8 mouse cellular contexts compared by ENCODE assay signal in genomic region chr8:105930602-105931001, GRCm38 (mm10). TPM values are rescaled to one million over a fixed set of nuclear protein-coding genes. Genes with fewer than 3 reads are reported as not detected.
A peak's percentile ranks its signal among the peaks of the same experiment; 100 is the strongest.
DNase-seq lines count a peak whose midpoint lies in the region; ATAC-seq and TF ChIP-seq lines count a peak whose summit lies in the region.

No protein-coding gene starts in this region.

- H3K27ac ChIP-seq in heart, embryonic 15.5 days, result peak overlapping the region; percentile 15; the same call in 1 of the 2 replicates
- H3K27ac ChIP-seq in kidney, postnatal 0 days, result no peak overlapping the region
- H3K27ac ChIP-seq in liver, embryonic 13.5 days, result no peak overlapping the region
- H3K27ac ChIP-seq in neural tube, embryonic 11.5 days (ENCODE audit: low read depth, low read length), result peak overlapping the region; percentile 42; the same call in 1 of the 2 replicates
- no peak overlapping the region for H3K27ac ChIP-seq in stomach, embryonic 16.5 days (ENCODE audit: low read length)

- H3K4me3 ChIP-seq in heart, embryonic 15.5 days, result no peak overlapping the region
- no peak overlapping the region for H3K4me3 ChIP-seq in kidney, postnatal 0 days (replicated peaks; ENCODE audit: low read depth, low read length)
- no peak overlapping the region for H3K4me3 ChIP-seq in liver, embryonic 13.5 days (replicated peaks)
- H3K4me3 ChIP-seq in neural tube, embryonic 11.5 days (ENCODE audit: low read depth, low read length), result no peak overlapping the region
- no peak overlapping the region for H3K4me3 ChIP-seq in stomach, embryonic 16.5 days (replicated peaks; ENCODE audit: low read length)

- peak; percentile 94 for TF ChIP-seq CTCF in kidney, postnatal 0 days (IDR thresholded peaks at IDR 0.05; ENCODE audit: low read depth)

- H3K4me2 ChIP-seq in heart, embryonic 15.5 days, result no peak overlapping the region
- no peak overlapping the region for H3K4me2 ChIP-seq in kidney, postnatal 0 days (ENCODE audit: low read length)
- H3K4me2 ChIP-seq in liver, embryonic 13.5 days, result no peak overlapping the region
- no peak overlapping the region for H3K4me2 ChIP-seq in neural tube, embryonic 11.5 days (ENCODE audit: low read depth)
- H3K4me2 ChIP-seq in stomach, embryonic 16.5 days (ENCODE audit: low read depth, low read length), result no peak overlapping the region

- no peaks in the 10 kb centered on the region for H3K9me3 ChIP-seq in heart, embryonic 15.5 days (replicated peaks)
- no peaks in the 10 kb centered on the region for H3K9me3 ChIP-seq in kidney, postnatal 0 days (replicated peaks; ENCODE audit: low read length)
- H3K9me3 ChIP-seq in liver, embryonic 13.5 days (replicated peaks), result no peaks in the 10 kb centered on the region
- no peaks in the 10 kb centered on the region for H3K9me3 ChIP-seq in neural tube, embryonic 11.5 days (ENCODE audit: control insufficient read depth, low read length)
- H3K9me3 ChIP-seq in stomach, embryonic 16.5 days (replicated peaks; ENCODE audit: control insufficient read depth, low read length), result no peaks in the 10 kb centered on the region

- no peaks in the 10 kb centered on the region for H3K27me3 ChIP-seq in heart, embryonic 15.5 days
- no peaks in the 10 kb centered on the region for H3K27me3 ChIP-seq in kidney, postnatal 0 days (ENCODE audit: insufficient read depth, low read length)
- no peaks in the 10 kb centered on the region for H3K27me3 ChIP-seq in liver, embryonic 13.5 days
- H3K27me3 ChIP-seq in neural tube, embryonic 11.5 days (ENCODE audit: control insufficient read depth, insufficient read depth, low read length), result no peaks in the 10 kb centered on the region
- no peaks in the 10 kb centered on the region for H3K27me3 ChIP-seq in stomach, embryonic 16.5 days (ENCODE audit: control insufficient read depth, insufficient read depth, low read length)

- 0 out of 2 replicates have a peak overlapping the region, but pooled peaks have one; percentile 2 for H3K9ac ChIP-seq in heart, embryonic 15.5 days
- H3K9ac ChIP-seq in kidney, postnatal 0 days (ENCODE audit: low read depth, low read length), result no peak overlapping the region
- no peak overlapping the region for H3K9ac ChIP-seq in liver, embryonic 13.5 days
- peak overlapping the region; percentile 57 for H3K9ac ChIP-seq in neural tube, embryonic 11.5 days (ENCODE audit: low read length)
- 0 out of 2 replicates have a peak overlapping the region, but pooled peaks have one; percentile 4 for H3K9ac ChIP-seq in stomach, embryonic 16.5 days (ENCODE audit: low read length)

- peak; percentile 86 to 92 for DNase-seq in CD8-positive naive resting alpha-beta T cell, adult 2 months (ENCODE audit: low read depth in 2 of 2, low spot score in 2 of 2)
- peak; percentile 58 for DNase-seq in c-Kit-negative CD71-positive TER-119-positive erythroid progenitor cells, embryonic 14.5 days (ENCODE audit: low read depth, low spot score)
- peak; percentile 84 for DNase-seq in kidney, postnatal 0 days (ENCODE audit: low spot score)
- peak; percentile 72 for DNase-seq in liver, embryonic 13.5 days
- DNase-seq in neural tube, embryonic 11.5 days (ENCODE audit: low spot score), result peak; percentile 85

- ATAC-seq in erythroid progenitor cell, adult 5-6 weeks (replicated peaks; ENCODE audit: low FRiP score, poor library complexity, severe bottlenecking), result peak; percentile 73
- no peak for ATAC-seq in heart, embryonic 15.5 days (replicated peaks; ENCODE audit: insufficient number of reproducible peaks, insufficient read depth, low FRiP score, low read depth)
- ATAC-seq in kidney, postnatal 0 days (replicated peaks; ENCODE audit: low FRiP score, low read depth), result peak; percentile 45
- ATAC-seq in liver, embryonic 13.5 days (ENCODE audit: low read depth), result peak; percentile 39; the same call in 1 of the 2 replicates
- ATAC-seq in neural tube, embryonic 11.5 days (ENCODE audit: insufficient read depth, low FRiP score, low TSS enrichment), result peak; percentile 35
- peak; percentile 29; the same call in 1 of the 2 replicates for ATAC-seq in stomach, embryonic 16.5 days (ENCODE audit: insufficient read depth, low FRiP score)

- H3K36me3 ChIP-seq in heart, embryonic 15.5 days, result 0 out of 2 replicates have a peak, but pooled peaks cover 10% of the 10 kb centered on the region
- peaks cover 22% of the 10 kb centered on the region for H3K36me3 ChIP-seq in kidney, postnatal 0 days (ENCODE audit: insufficient read depth, low read length)
- peaks cover 19% of the 10 kb centered on the region for H3K36me3 ChIP-seq in liver, embryonic 13.5 days
- H3K36me3 ChIP-seq in neural tube, embryonic 11.5 days (ENCODE audit: control insufficient read depth, insufficient read depth, low read length), result no peaks in the 10 kb centered on the region
- H3K36me3 ChIP-seq in stomach, embryonic 16.5 days (ENCODE audit: control insufficient read depth, insufficient read depth, low read length), result no peaks in the 10 kb centered on the region

- 0 out of 2 replicates have a peak, but pooled peaks cover 3% of the 10 kb centered on the region for H3K4me1 ChIP-seq in heart, embryonic 15.5 days (replicated peaks)
- H3K4me1 ChIP-seq in kidney, postnatal 0 days (replicated peaks; ENCODE audit: insufficient read depth, low read length), result no peaks in the 10 kb centered on the region
- H3K4me1 ChIP-seq in liver, embryonic 13.5 days (replicated peaks), result peaks cover 15% of the 10 kb centered on the region
- H3K4me1 ChIP-seq in neural tube, embryonic 11.5 days (ENCODE audit: control insufficient read depth, insufficient read depth, low read length), result no peaks in the 10 kb centered on the region
- H3K4me1 ChIP-seq in stomach, embryonic 16.5 days (ENCODE audit: control insufficient read depth, insufficient read depth, low read length), result no peaks in the 10 kb centered on the region

- 16% methylated on average over 8 of the region's 8 CpGs for WGBS in heart, embryonic 15.5 days
- 20% methylated on average over 8 of the region's 8 CpGs for WGBS in kidney, postnatal 0 days
- WGBS in liver, embryonic 13.5 days (ENCODE audit: insufficient replicate concordance), result 21% methylated on average over 8 of the region's 8 CpGs
- WGBS in neural tube, embryonic 11.5 days, result 20% methylated on average over 8 of the region's 8 CpGs
- 19% methylated on average over 8 of the region's 8 CpGs for WGBS in stomach, embryonic 16.5 days

RNA-seq across cellular contexts. Expression of gene Ctrl, which starts 3.1 kb away (rescaled TPM):
- not detected in 2 replicates for total RNA-seq in erythroid progenitor cell, adult 5-6 weeks (2015; ENCODE audit: low replicate concordance)
- not detected in 2 replicates for total RNA-seq in erythroid progenitor cell, adult 5-6 weeks (2017; ENCODE audit: low replicate concordance)
- 0.84 and 0.85 TPM in 2 replicates for polyA plus RNA-seq in heart, embryonic 15.5 days (2015; fragmentation: Nextera tagmentation; extraction: Ambion mirVana)
- 0.67 and 0.77 TPM in 2 replicates for polyA plus RNA-seq in kidney, postnatal 0 days (2015; fragmentation: Nextera tagmentation; extraction: Ambion mirVana)
- polyA plus RNA-seq in liver, embryonic 13.5 days (2015; fragmentation: Nextera tagmentation; extraction: Ambion mirVana), result 0.35 and 0.60 TPM in 2 replicates
- 1.1 TPM in 2 replicates for polyA plus RNA-seq in neural tube, embryonic 11.5 days (2014; fragmentation: Nextera tagmentation; extraction: Ambion mirVana)
- 3.9 and 5.9 TPM in 2 replicates for polyA plus RNA-seq in stomach, embryonic 16.5 days (2015; fragmentation: Nextera tagmentation; extraction: Ambion mirVana)

RNA-seq across cellular contexts. Expression of gene Psmb10, which starts 7.6 kb away (rescaled TPM):
- 20.2 and 25.2 TPM in 2 replicates for total RNA-seq in erythroid progenitor cell, adult 5-6 weeks (2015; ENCODE audit: low replicate concordance)
- 2.7 and 4.2 TPM in 2 replicates for total RNA-seq in erythroid progenitor cell, adult 5-6 weeks (2017; ENCODE audit: low replicate concordance)
- polyA plus RNA-seq in heart, embryonic 15.5 days (2015; fragmentation: Nextera tagmentation; extraction: Ambion mirVana), result 59.4 and 93.4 TPM in 2 replicates
- polyA plus RNA-seq in kidney, postnatal 0 days (2015; fragmentation: Nextera tagmentation; extraction: Ambion mirVana), result 59.7 and 63.1 TPM in 2 replicates
- 68.9 and 81.6 TPM in 2 replicates for polyA plus RNA-seq in liver, embryonic 13.5 days (2015; fragmentation: Nextera tagmentation; extraction: Ambion mirVana)
- 28.5 and 30.2 TPM in 2 replicates for polyA plus RNA-seq in neural tube, embryonic 11.5 days (2014; fragmentation: Nextera tagmentation; extraction: Ambion mirVana)
- 55.0 and 59.5 TPM in 2 replicates for polyA plus RNA-seq in stomach, embryonic 16.5 days (2015; fragmentation: Nextera tagmentation; extraction: Ambion mirVana)

RNA-seq across cellular contexts. Expression of gene Lcat, which starts 12.6 kb away (rescaled TPM):
- total RNA-seq in erythroid progenitor cell, adult 5-6 weeks (2015; ENCODE audit: low replicate concordance), result not detected in 2 replicates
- 2.4 TPM in 1 of 2 replicates, not detected in the other for total RNA-seq in erythroid progenitor cell, adult 5-6 weeks (2017; ENCODE audit: low replicate concordance)
- polyA plus RNA-seq in heart, embryonic 15.5 days (2015; fragmentation: Nextera tagmentation; extraction: Ambion mirVana), result 1.3 and 1.7 TPM in 2 replicates
- polyA plus RNA-seq in kidney, postnatal 0 days (2015; fragmentation: Nextera tagmentation; extraction: Ambion mirVana), result 0.45 and 0.50 TPM in 2 replicates
- 31.2 and 33.1 TPM in 2 replicates for polyA plus RNA-seq in liver, embryonic 13.5 days (2015; fragmentation: Nextera tagmentation; extraction: Ambion mirVana)
- 0.50 and 0.54 TPM in 2 replicates for polyA plus RNA-seq in neural tube, embryonic 11.5 days (2014; fragmentation: Nextera tagmentation; extraction: Ambion mirVana)
- 4.2 and 5.0 TPM in 2 replicates for polyA plus RNA-seq in stomach, embryonic 16.5 days (2015; fragmentation: Nextera tagmentation; extraction: Ambion mirVana)

RNA-seq across cellular contexts. Expression of gene Pskh1, which starts 30.4 kb away (rescaled TPM):
- 5.4 and 8.6 TPM in 2 replicates for total RNA-seq in erythroid progenitor cell, adult 5-6 weeks (2015; ENCODE audit: low replicate concordance)
- 7.1 and 11.7 TPM in 2 replicates for total RNA-seq in erythroid progenitor cell, adult 5-6 weeks (2017; ENCODE audit: low replicate concordance)
- 19.5 and 25.8 TPM in 2 replicates for polyA plus RNA-seq in heart, embryonic 15.5 days (2015; fragmentation: Nextera tagmentation; extraction: Ambion mirVana)
- polyA plus RNA-seq in kidney, postnatal 0 days (2015; fragmentation: Nextera tagmentation; extraction: Ambion mirVana), result 30.6 and 33.7 TPM in 2 replicates
- polyA plus RNA-seq in liver, embryonic 13.5 days (2015; fragmentation: Nextera tagmentation; extraction: Ambion mirVana), result 9.6 and 10.0 TPM in 2 replicates
- polyA plus RNA-seq in neural tube, embryonic 11.5 days (2014; fragmentation: Nextera tagmentation; extraction: Ambion mirVana), result 18.1 and 20.4 TPM in 2 replicates
- 30.4 and 33.1 TPM in 2 replicates for polyA plus RNA-seq in stomach, embryonic 16.5 days (2015; fragmentation: Nextera tagmentation; extraction: Ambion mirVana)

RNA-seq across cellular contexts. Expression of gene Slc12a4, which starts 35.3 kb away (rescaled TPM):
- total RNA-seq in erythroid progenitor cell, adult 5-6 weeks (2015; ENCODE audit: low replicate concordance), result 2.5 and 3.4 TPM in 2 replicates
- 4.0 and 13.7 TPM in 2 replicates for total RNA-seq in erythroid progenitor cell, adult 5-6 weeks (2017; ENCODE audit: low replicate concordance)
- polyA plus RNA-seq in heart, embryonic 15.5 days (2015; fragmentation: Nextera tagmentation; extraction: Ambion mirVana), result 34.1 and 44.5 TPM in 2 replicates
- polyA plus RNA-seq in kidney, postnatal 0 days (2015; fragmentation: Nextera tagmentation; extraction: Ambion mirVana), result 19.8 and 23.7 TPM in 2 replicates
- polyA plus RNA-seq in liver, embryonic 13.5 days (2015; fragmentation: Nextera tagmentation; extraction: Ambion mirVana), result 12.6 and 13.1 TPM in 2 replicates
- polyA plus RNA-seq in neural tube, embryonic 11.5 days (2014; fragmentation: Nextera tagmentation; extraction: Ambion mirVana), result 10.3 and 13.0 TPM in 2 replicates
- 35.4 and 44.9 TPM in 2 replicates for polyA plus RNA-seq in stomach, embryonic 16.5 days (2015; fragmentation: Nextera tagmentation; extraction: Ambion mirVana)

Comparison
In these comparisons a context has a peak if more than half of its experiments do, and no peak if none do; other contexts are left out.
1. H3K27ac ChIP-seq: peak in heart, embryonic 15.5 days (single experiment) and neural tube, embryonic 11.5 days (single experiment); none in kidney, postnatal 0 days (single experiment), liver, embryonic 13.5 days (single experiment) and stomach, embryonic 16.5 days (single experiment).
2. H3K9ac ChIP-seq: peak in heart, embryonic 15.5 days (single experiment), neural tube, embryonic 11.5 days (single experiment) and stomach, embryonic 16.5 days (single experiment); none in kidney, postnatal 0 days (single experiment) and liver, embryonic 13.5 days (single experiment).
3. Peak in every context shown above with its lines, with median percentiles within 50 percentile points of each other: DNase-seq.